Mouse (Mus musculus): Measurements from ENCODE around the gene Amotl2. TPM values are rescaled to one million over a fixed set of nuclear protein-coding genes. Genes with fewer than 3 reads are reported as not detected.

Gene Amotl2
- polyA plus RNA-seq, 1 experiment from 2014 or later = 22.1 TPM

DNA sequence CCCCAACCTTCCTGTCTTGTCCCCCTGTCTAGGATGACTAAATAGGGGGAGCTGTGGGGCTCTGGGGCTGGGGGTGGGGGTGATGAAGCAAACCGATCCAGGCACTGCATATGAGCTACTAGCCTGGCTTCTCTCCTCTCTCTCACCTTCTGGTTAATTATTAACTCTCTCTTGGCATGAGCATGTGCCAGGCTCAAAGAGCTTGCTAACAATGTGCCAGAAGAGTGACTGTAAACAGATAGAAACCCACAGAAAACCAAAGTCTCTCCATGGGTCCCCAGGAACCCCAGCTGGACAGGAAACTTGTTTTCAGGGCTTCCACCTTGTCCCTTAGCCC, 18.2 kb downstream of the Amotl2 start:
- H3K27me3 ChIP-seq (ENCODE audit: control insufficient read depth, insufficient read depth, low read length) = no peaks in the 10 kb centered on the region
- H3K4me2 ChIP-seq (replicated peaks; ENCODE audit: low read depth, low read length) = no peak overlapping the region
- peak; percentile 51 for ATAC-seq (ENCODE audit: insufficient number of reproducible peaks, insufficient read depth, low FRiP score, low read depth)
- H3K4me3 ChIP-seq (ENCODE audit: low read depth, low read length) = no peak overlapping the region
- H3K36me3 ChIP-seq (ENCODE audit: control insufficient read depth, insufficient read depth, low read length) = peaks cover 40% of the 10 kb centered on the region
- H3K9me3 ChIP-seq (ENCODE audit: control insufficient read depth, low read depth, low read length) = no peaks in the 10 kb centered on the region
- no peak overlapping the region for H3K9ac ChIP-seq (replicated peaks; ENCODE audit: low read depth, low read length)
- WGBS = 38% methylated on average over 1 of the region's 1 CpGs
- peak overlapping the region; percentile 84 for H3K27ac ChIP-seq (ENCODE audit: low read length)
- H3K4me1 ChIP-seq (ENCODE audit: control insufficient read depth, insufficient read depth, low read length) = peaks cover 2% of the 10 kb centered on the region; the same call in 1 of the 2 replicates

DNA sequence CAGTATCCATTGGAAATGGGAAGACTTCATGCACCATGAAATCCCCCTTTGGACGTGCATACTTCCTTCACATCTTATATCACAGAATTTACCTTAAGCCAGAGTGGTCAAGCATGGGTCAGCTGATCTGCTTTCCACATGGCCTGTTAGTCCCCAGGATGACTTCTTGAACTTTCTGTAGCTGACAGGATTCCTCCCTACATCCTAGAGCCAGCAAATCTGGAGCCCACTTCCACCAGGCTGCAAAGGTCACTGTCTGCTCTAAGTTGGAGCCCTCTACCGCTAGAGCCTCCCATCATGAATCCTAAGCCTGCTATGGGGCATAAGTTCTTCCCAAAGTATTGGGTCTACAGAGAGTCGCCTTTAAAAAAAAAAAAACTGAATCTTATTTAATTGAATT, 18.8 kb downstream of the Amotl2 start:
- H3K27ac ChIP-seq (ENCODE audit: low read length) = peak overlapping the region; percentile 84; the same call in 1 of the 2 replicates
- no peak overlapping the region for H3K9ac ChIP-seq (replicated peaks; ENCODE audit: low read depth, low read length)
- ATAC-seq (ENCODE audit: insufficient number of reproducible peaks, insufficient read depth, low FRiP score, low read depth) = no peak
- peaks cover 35% of the 10 kb centered on the region for H3K36me3 ChIP-seq (ENCODE audit: control insufficient read depth, insufficient read depth, low read length)
- H3K27me3 ChIP-seq (ENCODE audit: control insufficient read depth, insufficient read depth, low read length) = no peaks in the 10 kb centered on the region
- no peaks in the 10 kb centered on the region for H3K9me3 ChIP-seq (ENCODE audit: control insufficient read depth, low read depth, low read length)
- H3K4me3 ChIP-seq (ENCODE audit: low read depth, low read length) = no peak overlapping the region
- WGBS = 85% methylated on average over 3 of the region's 3 CpGs
- peaks cover 2% of the 10 kb centered on the region; the same call in 1 of the 2 replicates for H3K4me1 ChIP-seq (ENCODE audit: control insufficient read depth, insufficient read depth, low read length)
- H3K4me2 ChIP-seq (replicated peaks; ENCODE audit: low read depth, low read length) = no peak overlapping the region

DNA sequence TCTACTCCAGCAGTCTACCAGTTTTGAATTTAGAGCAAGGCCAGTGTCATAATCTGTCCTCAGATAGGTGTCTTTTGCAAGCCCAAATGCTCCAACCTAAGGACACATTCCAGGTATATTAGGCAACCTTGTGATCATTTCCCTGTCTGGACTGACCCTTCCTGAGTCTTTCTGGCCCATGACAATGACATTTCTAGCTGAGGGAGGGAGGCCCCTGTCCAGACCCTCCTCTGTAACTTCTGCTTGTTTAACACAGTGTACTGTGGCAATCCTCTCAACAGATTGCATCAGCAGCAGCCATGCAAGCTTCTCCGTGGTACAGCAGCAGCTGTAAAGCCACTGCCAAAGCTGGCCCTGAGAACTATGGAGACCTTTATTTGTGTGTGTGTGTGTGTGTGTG, 19.5 kb downstream of the Amotl2 start:
- ATAC-seq (ENCODE audit: insufficient number of reproducible peaks, insufficient read depth, low FRiP score, low read depth) = no peak
- H3K4me2 ChIP-seq (replicated peaks; ENCODE audit: low read depth, low read length) = no peak overlapping the region
- H3K27me3 ChIP-seq (ENCODE audit: control insufficient read depth, insufficient read depth, low read length) = no peaks in the 10 kb centered on the region
- peaks cover 2% of the 10 kb centered on the region; the same call in 1 of the 2 replicates for H3K4me1 ChIP-seq (ENCODE audit: control insufficient read depth, insufficient read depth, low read length)
- H3K9ac ChIP-seq (replicated peaks; ENCODE audit: low read depth, low read length) = no peak overlapping the region
- H3K36me3 ChIP-seq (ENCODE audit: control insufficient read depth, insufficient read depth, low read length) = peaks cover 27% of the 10 kb centered on the region
- no peaks in the 10 kb centered on the region for H3K9me3 ChIP-seq (ENCODE audit: control insufficient read depth, low read depth, low read length)
- H3K4me3 ChIP-seq (ENCODE audit: low read depth, low read length) = no peak overlapping the region
- 68% methylated on average over 1 of the region's 1 CpGs for WGBS
- H3K27ac ChIP-seq (ENCODE audit: low read length) = no peak overlapping the region

DNA sequence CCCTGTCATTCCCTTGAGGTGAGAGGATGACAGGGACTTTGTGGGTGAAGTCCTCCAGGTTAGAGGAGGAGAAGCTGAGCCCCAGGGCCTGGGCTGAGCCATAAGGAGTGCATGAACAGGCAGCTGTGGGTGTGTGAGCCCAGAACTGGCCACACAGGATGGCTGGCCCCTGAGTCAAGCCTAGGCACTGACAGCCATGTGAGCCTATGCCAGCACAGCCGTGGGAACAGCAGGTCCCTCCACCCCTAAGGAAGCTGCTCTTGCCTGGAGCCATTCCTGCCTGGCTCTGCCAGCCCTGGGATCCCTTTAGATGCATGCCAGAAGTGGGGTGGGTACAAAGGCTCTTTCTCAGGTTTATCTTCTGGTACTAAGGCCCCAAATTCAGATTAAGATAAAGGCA, 20.9 kb downstream of the Amotl2 start:
- H3K4me3 ChIP-seq (ENCODE audit: low read depth, low read length) = no peak overlapping the region
- H3K4me2 ChIP-seq (replicated peaks; ENCODE audit: low read depth, low read length) = no peak overlapping the region
- H3K4me1 ChIP-seq (ENCODE audit: control insufficient read depth, insufficient read depth, low read length) = peaks cover 2% of the 10 kb centered on the region; the same call in 1 of the 2 replicates
- H3K9me3 ChIP-seq (ENCODE audit: control insufficient read depth, low read depth, low read length) = no peaks in the 10 kb centered on the region
- H3K9ac ChIP-seq (replicated peaks; ENCODE audit: low read depth, low read length) = no peak overlapping the region
- H3K27ac ChIP-seq (ENCODE audit: low read length) = no peak overlapping the region
- H3K27me3 ChIP-seq (ENCODE audit: control insufficient read depth, insufficient read depth, low read length) = no peaks in the 10 kb centered on the region
- no peak for ATAC-seq (ENCODE audit: insufficient number of reproducible peaks, insufficient read depth, low FRiP score, low read depth)
- 46% methylated on average over 1 of the region's 1 CpGs for WGBS
- H3K36me3 ChIP-seq (ENCODE audit: control insufficient read depth, insufficient read depth, low read length) = peaks cover 13% of the 10 kb centered on the region

GRCm38 (mm10) chr9:102746753-102747152, 30.3 kb downstream of the Amotl2 start:
- no peak for ATAC-seq (ENCODE audit: insufficient number of reproducible peaks, insufficient read depth, low FRiP score, low read depth)

DNA sequence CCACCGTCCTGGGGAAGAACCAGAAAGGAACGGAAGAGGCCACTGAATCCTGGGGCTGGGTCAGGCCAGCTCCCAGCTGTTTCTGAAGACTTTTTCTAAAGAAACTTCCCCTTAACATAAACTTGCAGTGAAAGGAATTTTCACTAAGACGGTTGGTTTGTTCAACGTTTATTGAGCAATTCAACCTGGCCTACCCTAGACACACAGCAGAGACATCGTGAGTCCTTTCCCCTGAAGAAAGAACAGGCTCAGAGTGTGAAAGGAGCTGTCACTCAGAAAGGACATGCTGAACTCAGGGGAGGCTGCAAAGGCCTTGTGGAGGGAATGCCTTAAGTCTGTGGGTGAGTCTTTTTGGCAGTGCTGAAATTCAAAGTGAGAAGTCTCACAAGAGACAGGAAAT, 31.4 kb downstream of the Amotl2 start:
- Histone ChIP-seq H3K4me1 (ENCODE audit: control insufficient read depth, insufficient read depth, low read length) (peaks cover 18% of the 10 kb centered on the region; the same call in 1 of the 2 replicates), H3K27ac (ENCODE audit: low read length) (peak overlapping the region; percentile 79; the same call in 1 of the 2 replicates), H3K27me3 (ENCODE audit: control insufficient read depth, insufficient read depth, low read length) (no peaks in the 10 kb centered on the region), H3K36me3 (ENCODE audit: control insufficient read depth, insufficient read depth, low read length) (no peaks in the 10 kb centered on the region), H3K4me2 (replicated peaks; ENCODE audit: low read depth, low read length) (no peak overlapping the region), H3K9me3 (ENCODE audit: control insufficient read depth, low read depth, low read length) (no peaks in the 10 kb centered on the region), H3K4me3 (ENCODE audit: low read depth, low read length) (no peak overlapping the region), H3K9ac (replicated peaks; ENCODE audit: low read depth, low read length) (no peak overlapping the region)
- WGBS = 18% methylated on average over 5 of the region's 5 CpGs
- peak; percentile 77; the same call in 1 of the 2 replicates for ATAC-seq (ENCODE audit: insufficient number of reproducible peaks, insufficient read depth, low FRiP score, low read depth)

More at GRCm38 (mm10) chr9:102746753-102747152, 30.3 kb downstream of the Amotl2 start:
- H3K27ac ChIP-seq (ENCODE audit: low read length) = peak overlapping the region; percentile 69; the same call in 1 of the 2 replicates
- H3K9me3 ChIP-seq (ENCODE audit: control insufficient read depth, low read depth, low read length) = no peaks in the 10 kb centered on the region
- no peak overlapping the region for H3K4me2 ChIP-seq (replicated peaks; ENCODE audit: low read depth, low read length)
- 73% methylated on average over 5 of the region's 5 CpGs for WGBS
- H3K36me3 ChIP-seq (ENCODE audit: control insufficient read depth, insufficient read depth, low read length) = no peaks in the 10 kb centered on the region
- no peaks in the 10 kb centered on the region for H3K27me3 ChIP-seq (ENCODE audit: control insufficient read depth, insufficient read depth, low read length)
- H3K9ac ChIP-seq (replicated peaks; ENCODE audit: low read depth, low read length) = no peak overlapping the region
- no peak overlapping the region for H3K4me3 ChIP-seq (ENCODE audit: low read depth, low read length)
- H3K4me1 ChIP-seq (ENCODE audit: control insufficient read depth, insufficient read depth, low read length) = peaks cover 18% of the 10 kb centered on the region; the same call in 1 of the 2 replicates

GRCm38 (mm10) chr9:102749216-102749615, 32.7 kb downstream of the Amotl2 start:
- no peak for ATAC-seq (ENCODE audit: insufficient number of reproducible peaks, insufficient read depth, low FRiP score, low read depth)
- Histone ChIP-seq H3K4me1 (ENCODE audit: control insufficient read depth, insufficient read depth, low read length) (peaks cover 18% of the 10 kb centered on the region; the same call in 1 of the 2 replicates), H3K4me3 (ENCODE audit: low read depth, low read length) (no peak overlapping the region), H3K4me2 (replicated peaks; ENCODE audit: low read depth, low read length) (no peak overlapping the region), H3K36me3 (ENCODE audit: control insufficient read depth, insufficient read depth, low read length) (no peaks in the 10 kb centered on the region), H3K27me3 (ENCODE audit: control insufficient read depth, insufficient read depth, low read length) (no peaks in the 10 kb centered on the region), H3K9me3 (ENCODE audit: control insufficient read depth, low read depth, low read length) (no peaks in the 10 kb centered on the region), H3K9ac (replicated peaks; ENCODE audit: low read depth, low read length) (no peak overlapping the region), H3K27ac (ENCODE audit: low read length) (peak overlapping the region; percentile 79; the same call in 1 of the 2 replicates)
- WGBS = 51% methylated on average over 11 of the region's 11 CpGs

- Histone ChIP-seq H3K9me3 (ENCODE audit: control insufficient read depth, low read depth, low read length) (no peaks in the 10 kb centered on the region), H3K36me3 (ENCODE audit: control insufficient read depth, insufficient read depth, low read length) (no peaks in the 10 kb centered on the region), H3K4me2 (replicated peaks; ENCODE audit: low read depth, low read length) (no peak overlapping the region), H3K27ac (ENCODE audit: low read length) (no peak overlapping the region), H3K9ac (replicated peaks; ENCODE audit: low read depth, low read length) (no peak overlapping the region), H3K4me3 (ENCODE audit: low read depth, low read length) (no peak overlapping the region), H3K4me1 (ENCODE audit: control insufficient read depth, insufficient read depth, low read length) (peaks cover 34% of the 10 kb centered on the region), H3K27me3 (ENCODE audit: control insufficient read depth, insufficient read depth, low read length) (no peaks in the 10 kb centered on the region)
- WGBS = 87% methylated on average over 5 of the region's 5 CpGs
- ATAC-seq (ENCODE audit: insufficient number of reproducible peaks, insufficient read depth, low FRiP score, low read depth) = no peak
Observed at GRCm38 (mm10) chr9:102751632-102752303, 35.3 kb downstream of the Amotl2 start.

DNA sequence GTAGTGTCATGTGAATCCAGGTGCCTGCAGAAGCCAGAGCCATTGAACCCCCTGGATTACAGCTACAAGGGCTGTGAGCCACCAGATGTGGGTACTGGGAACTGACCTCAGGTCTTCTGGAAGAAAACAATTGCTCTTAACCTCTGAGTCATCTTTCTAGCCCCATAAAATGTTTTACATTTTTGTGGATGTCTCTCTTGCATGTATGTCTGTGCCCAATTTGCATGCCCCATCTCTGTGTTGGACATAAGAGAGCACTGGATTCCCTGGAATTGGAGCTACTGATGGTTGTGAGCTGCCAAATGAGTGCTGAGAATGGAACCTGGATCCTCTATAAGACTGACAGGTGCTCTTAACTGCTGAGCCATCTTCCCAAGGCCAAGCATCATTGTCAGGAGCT, 36.8 kb downstream of the Amotl2 start:
- ATAC-seq (ENCODE audit: insufficient number of reproducible peaks, insufficient read depth, low FRiP score, low read depth) = no peak
- peak overlapping the region; percentile 88 for H3K27ac ChIP-seq (ENCODE audit: low read length)
- H3K27me3 ChIP-seq (ENCODE audit: control insufficient read depth, insufficient read depth, low read length) = no peaks in the 10 kb centered on the region
- no peak overlapping the region for H3K4me3 ChIP-seq (ENCODE audit: low read depth, low read length)
- peaks cover 27% of the 10 kb centered on the region for H3K4me1 ChIP-seq (ENCODE audit: control insufficient read depth, insufficient read depth, low read length)
- H3K4me2 ChIP-seq (replicated peaks; ENCODE audit: low read depth, low read length) = no peak overlapping the region
- H3K36me3 ChIP-seq (ENCODE audit: control insufficient read depth, insufficient read depth, low read length) = no peaks in the 10 kb centered on the region
- H3K9me3 ChIP-seq (ENCODE audit: control insufficient read depth, low read depth, low read length) = no peaks in the 10 kb centered on the region
- H3K9ac ChIP-seq (replicated peaks; ENCODE audit: low read depth, low read length) = no peak overlapping the region

Data from stomach, embryonic 14.5 days (tissue).